Mouse (Mus musculus) right cerebral cortex, postnatal 36 days (tissue): ENCODE measurements around the gene Prkag2.

ENCODE experiments used
- DNase-seq, 2 experiments: peaks; one replicate each; pipeline ENCODE4 v3.0.0; 2022; ENCODE audit warnings: low spot score in 2 of 2, mixed read lengths in 1 of 2

Prkag2 gene

GRCm38 (mm10) chr5:24999351-24999750 lies 101.1 kb downstream of the Prkag2 start:
- DNase-seq: no peak

GRCm38 (mm10) chr5:24995576-24996100 lies 104.8 kb downstream of the Prkag2 start:
- peak; percentile 64 to 87 for DNase-seq

GRCm38 (mm10) chr5:24993190-24993589 lies 107.3 kb downstream of the Prkag2 start:
- no peak for DNase-seq

GRCm38 (mm10) chr5:24991575-24991974 lies 108.9 kb downstream of the Prkag2 start:
- no peak for DNase-seq

GRCm38 (mm10) chr5:24990460-24990859 lies 110.0 kb downstream of the Prkag2 start:
- no peak for DNase-seq

- peak in 1 of 2 experiments; percentile 45 for DNase-seq
Observed at GRCm38 (mm10) chr5:24989683-24990082, 110.8 kb downstream of the Prkag2 start.

GRCm38 (mm10) chr5:24986956-24987355 lies 113.5 kb downstream of the Prkag2 start:
- DNase-seq: no peak

- no peak for DNase-seq
Observed at GRCm38 (mm10) chr5:24986204-24986940, 114.1 kb downstream of the Prkag2 start.

- peak; percentile 68 to 79 for DNase-seq
Observed at GRCm38 (mm10) chr5:24985434-24986176, 114.8 kb downstream of the Prkag2 start.

- no peak for DNase-seq
Observed at GRCm38 (mm10) chr5:24984157-24984556, 116.3 kb downstream of the Prkag2 start.

GRCm38 (mm10) chr5:24983539-24983938 lies 116.9 kb downstream of the Prkag2 start:
- no peak for DNase-seq

GRCm38 (mm10) chr5:24982258-24982657 lies 118.2 kb downstream of the Prkag2 start:
- no peak for DNase-seq

GRCm38 (mm10) chr5:24981765-24982164 lies 118.7 kb downstream of the Prkag2 start:
- no peak for DNase-seq

GRCm38 (mm10) chr5:24979968-24980345 lies 120.5 kb downstream of the Prkag2 start:
- DNase-seq: no peak

GRCm38 (mm10) chr5:24979312-24979967 lies 121.0 kb downstream of the Prkag2 start:
- no peak for DNase-seq

- no peak for DNase-seq
Observed at GRCm38 (mm10) chr5:24976907-24977306, 123.5 kb downstream of the Prkag2 start.

- no peak for DNase-seq
Observed at GRCm38 (mm10) chr5:24976236-24976635, 124.2 kb downstream of the Prkag2 start.

- no peak for DNase-seq
Observed at GRCm38 (mm10) chr5:24975100-24975499, 125.3 kb downstream of the Prkag2 start.

GRCm38 (mm10) chr5:24973672-24974225 lies 126.7 kb downstream of the Prkag2 start:
- DNase-seq: no peak

- no peak for DNase-seq
Observed at GRCm38 (mm10) chr5:24973228-24973627, 127.2 kb downstream of the Prkag2 start.

- no peak for DNase-seq
Observed at GRCm38 (mm10) chr5:24970552-24971275, 129.7 kb downstream of the Prkag2 start.
